Mouse (Mus musculus): Measurements from ENCODE around the gene Tmem168. TPM values are rescaled to one million over a fixed set of nuclear protein-coding genes. Genes with fewer than 3 reads are reported as not detected.

Gene Tmem168
- total and polyA plus RNA-seq, 3 experiments: 5.5 to 18.3 (median 15.6) TPM

DNA sequence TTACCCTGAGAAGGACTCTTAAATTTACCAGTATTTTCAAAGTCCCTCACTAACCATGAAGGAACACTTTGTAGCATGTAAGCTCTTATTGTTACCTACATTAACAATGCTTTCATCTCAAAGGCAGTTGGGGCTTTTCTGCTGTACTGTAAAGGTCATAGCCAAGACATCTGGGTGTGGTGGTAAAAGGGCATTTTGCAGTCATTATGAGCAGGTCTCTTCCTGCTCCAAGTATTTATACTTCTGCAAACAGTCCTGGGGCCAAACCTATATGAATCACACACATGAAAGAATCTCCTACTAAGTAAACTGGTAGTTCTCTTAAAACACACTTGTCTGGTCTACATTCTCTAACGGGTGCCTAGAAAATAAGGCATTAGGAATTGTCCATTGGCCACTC is 25.8 kb downstream of the Tmem168 start:
- Histone ChIP-seq H3K9ac (ENCODE audit: low read depth, low read length) (no peak overlapping the region), H3K27ac (no peak overlapping the region), H3K79me2 (replicated peaks; ENCODE audit: control insufficient read depth, insufficient read depth, low read length) (peaks cover 1% of the 10 kb centered on the region), H3K27me3 (ENCODE audit: control insufficient read depth, insufficient read depth, low read length) (no peaks in the 10 kb centered on the region), H3K36me3 (ENCODE audit: control insufficient read depth, insufficient read depth, low read length) (peaks cover 17% of the 10 kb centered on the region), H3K4me3 (no peak overlapping the region), H3K4me1 (ENCODE audit: control insufficient read depth, insufficient read depth, low read length) (peaks cover 2% of the 10 kb centered on the region; the same call in 1 of the 2 replicates)
- TF ChIP-seq POLR2A (IDR thresholded peaks at IDR 0.05; ENCODE audit: insufficient read depth, low read depth, low read length): no peak
- no peak for TF ChIP-seq EP300 (IDR thresholded peaks at IDR 0.05; ENCODE audit: insufficient read depth, low read depth, low read length)
- TF ChIP-seq CTCF (IDR thresholded peaks at IDR 0.05): no peak
- intact Hi-C loops (cut with DNase I): no loop called here
- 88% methylated on average over 1 of the region's 1 CpGs for WGBS
- no peak for DNase-seq

DNA sequence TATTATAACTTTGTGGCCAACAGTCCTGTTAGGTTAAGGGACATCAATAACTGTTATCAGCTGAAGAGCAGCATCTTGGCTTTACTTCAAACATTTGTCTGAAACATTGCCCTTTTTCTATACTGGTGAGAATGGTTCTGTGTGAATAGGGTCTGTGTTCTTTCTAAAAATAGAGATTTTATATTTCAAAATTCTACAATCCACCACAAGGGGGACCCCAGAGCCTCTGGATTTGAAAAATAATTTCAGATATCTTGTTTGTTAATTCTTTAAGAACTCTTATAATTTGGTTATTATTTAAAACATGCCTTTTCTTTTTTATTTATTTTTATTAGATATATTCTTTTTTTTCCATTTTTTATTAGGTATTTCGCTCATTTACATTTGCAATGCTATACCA is 42.2 kb downstream of the Tmem168 start:
- Histone ChIP-seq H3K27me3 (ENCODE audit: control insufficient read depth, insufficient read depth, low read length) (no peaks in the 10 kb centered on the region), H3K79me2 (replicated peaks; ENCODE audit: control insufficient read depth, insufficient read depth, low read length) (no peaks in the 10 kb centered on the region), H3K36me3 (ENCODE audit: control insufficient read depth, insufficient read depth, low read length) (no peaks in the 10 kb centered on the region), H3K4me3 (no peak overlapping the region), H3K9ac (ENCODE audit: low read depth, low read length) (no peak overlapping the region), H3K27ac (no peak overlapping the region), H3K4me1 (ENCODE audit: control insufficient read depth, insufficient read depth, low read length) (no peaks in the 10 kb centered on the region)
- DNase-seq: no peak
- intact Hi-C loops (cut with DNase I): no loop called here
- peak; percentile 77 for TF ChIP-seq CTCF (IDR thresholded peaks at IDR 0.05)
- TF ChIP-seq POLR2A (IDR thresholded peaks at IDR 0.05; ENCODE audit: insufficient read depth, low read depth, low read length): no peak
- WGBS: 91% methylated on average over 1 of the region's 1 CpGs

DNA sequence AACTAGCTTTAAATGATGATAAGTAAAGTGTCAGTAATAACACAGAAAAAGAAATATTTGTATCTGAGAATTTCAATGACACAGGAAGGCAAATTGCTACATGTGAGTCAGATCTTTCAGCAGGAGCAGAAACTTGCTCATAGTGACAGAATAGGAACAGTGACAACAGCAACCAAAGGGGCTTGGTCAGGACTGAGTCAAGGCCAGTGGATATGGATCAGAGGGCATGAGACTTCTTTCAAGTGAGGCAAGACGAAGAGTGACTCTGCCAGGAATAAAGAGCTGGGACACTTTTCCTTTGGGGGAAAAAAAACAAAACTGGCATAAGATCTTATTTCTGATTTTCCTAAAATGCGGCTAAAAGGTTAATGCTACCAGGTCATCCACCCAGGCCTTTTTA is 52.6 kb downstream of the Tmem168 start:
- H3K27me3 ChIP-seq (ENCODE audit: control insufficient read depth, insufficient read depth, low read length): no peaks in the 10 kb centered on the region

DNA sequence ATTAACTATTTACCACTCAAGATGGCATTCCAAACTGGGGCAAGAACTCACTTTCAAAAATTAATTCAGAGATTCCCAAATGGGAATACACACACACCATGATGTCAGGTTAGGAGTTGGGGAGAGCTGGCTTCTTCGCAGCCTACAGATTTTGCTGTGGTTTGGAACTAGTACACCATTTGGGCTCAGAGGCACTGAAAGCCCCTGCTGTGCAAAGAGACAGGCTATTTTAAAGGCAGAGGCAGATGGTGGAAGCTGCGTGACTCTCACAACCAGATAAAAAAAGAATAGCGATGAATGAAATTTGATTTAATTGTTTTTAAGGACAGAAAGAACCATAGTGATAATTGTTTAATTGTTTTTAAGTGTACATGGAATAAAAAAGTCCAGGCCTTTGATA is 66.1 kb downstream of the Tmem168 start:
- no peaks in the 10 kb centered on the region for H3K4me1 ChIP-seq (ENCODE audit: control insufficient read depth, insufficient read depth, low read length)
- intact Hi-C loops (cut with DNase I): no loop called here
- H3K36me3 ChIP-seq (ENCODE audit: control insufficient read depth, insufficient read depth, low read length): no peaks in the 10 kb centered on the region
- H3K4me3 ChIP-seq: no peak overlapping the region
- WGBS: 88% methylated on average over 3 of the region's 3 CpGs
- H3K27me3 ChIP-seq (ENCODE audit: control insufficient read depth, insufficient read depth, low read length): no peaks in the 10 kb centered on the region
- no peak overlapping the region for H3K9ac ChIP-seq (ENCODE audit: low read depth, low read length)
- H3K27ac ChIP-seq: no peak overlapping the region
- TF ChIP-seq POLR2A (IDR thresholded peaks at IDR 0.05; ENCODE audit: insufficient read depth, low read depth, low read length): no peak
- DNase-seq: no peak
- H3K79me2 ChIP-seq (replicated peaks; ENCODE audit: control insufficient read depth, insufficient read depth, low read length): no peaks in the 10 kb centered on the region

More for the DNA sequence above, 52.6 kb downstream of the Tmem168 start:
- H3K27ac ChIP-seq: no peak overlapping the region
- no peak overlapping the region for H3K4me3 ChIP-seq
- no peak for TF ChIP-seq EP300 (IDR thresholded peaks at IDR 0.05; ENCODE audit: insufficient read depth, low read depth, low read length)
- no peak for TF ChIP-seq POLR2A (IDR thresholded peaks at IDR 0.05; ENCODE audit: insufficient read depth, low read depth, low read length)
- no peak for TF ChIP-seq CTCF (IDR thresholded peaks at IDR 0.05)
- H3K79me2 ChIP-seq (replicated peaks; ENCODE audit: control insufficient read depth, insufficient read depth, low read length): no peaks in the 10 kb centered on the region
- no peaks in the 10 kb centered on the region for H3K36me3 ChIP-seq (ENCODE audit: control insufficient read depth, insufficient read depth, low read length)
- H3K4me1 ChIP-seq (ENCODE audit: control insufficient read depth, insufficient read depth, low read length): no peaks in the 10 kb centered on the region
- WGBS: 77% methylated on average over 2 of the region's 2 CpGs
- intact Hi-C loops (cut with DNase I): no loop called here
- H3K9ac ChIP-seq (ENCODE audit: low read depth, low read length): no peak overlapping the region
- no peak for DNase-seq

DNA sequence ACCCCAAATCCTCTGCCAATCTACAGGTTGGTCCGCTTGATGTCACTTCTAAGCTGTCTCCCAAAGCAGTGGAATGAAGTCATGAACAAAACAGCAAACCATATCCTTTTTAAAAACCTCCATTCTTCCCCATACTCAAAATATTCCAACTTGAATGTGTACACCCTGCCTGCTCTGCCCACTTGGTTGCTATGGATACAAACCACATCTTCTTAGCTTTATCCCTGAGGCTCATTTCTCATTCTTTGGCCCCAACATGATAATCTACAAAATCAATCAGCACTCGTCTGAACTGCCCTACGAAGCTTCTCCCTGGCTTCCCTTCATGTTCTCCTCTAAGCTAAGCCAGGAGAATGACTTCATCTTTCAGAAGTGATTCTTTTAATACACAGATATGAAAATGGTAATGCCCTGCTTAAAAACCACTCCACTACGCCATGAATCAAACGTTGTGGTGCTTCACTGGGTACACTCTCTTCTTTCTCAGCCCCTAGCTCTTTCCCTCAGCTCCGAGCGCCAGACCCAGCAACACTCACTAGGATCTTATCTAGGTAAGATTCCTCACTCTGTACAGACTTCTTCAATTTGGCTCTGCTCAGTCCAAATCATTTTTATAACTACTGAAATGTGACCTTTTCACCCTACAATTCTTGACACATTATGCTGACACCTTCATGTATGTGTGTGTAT is 70.5 kb downstream of the Tmem168 start:
- Histone ChIP-seq H3K79me2 (replicated peaks; ENCODE audit: control insufficient read depth, insufficient read depth, low read length) (no peaks in the 10 kb centered on the region), H3K9ac (ENCODE audit: low read depth, low read length) (no peak overlapping the region), H3K4me1 (ENCODE audit: control insufficient read depth, insufficient read depth, low read length) (no peaks in the 10 kb centered on the region), H3K36me3 (ENCODE audit: control insufficient read depth, insufficient read depth, low read length) (no peaks in the 10 kb centered on the region), H3K27ac (no peak overlapping the region), H3K27me3 (ENCODE audit: control insufficient read depth, insufficient read depth, low read length) (no peaks in the 10 kb centered on the region), H3K4me3 (no peak overlapping the region)
- DNase-seq: no peak
- TF ChIP-seq EP300 (IDR thresholded peaks at IDR 0.05; ENCODE audit: insufficient read depth, low read depth, low read length) (no peak), POLR2A (IDR thresholded peaks at IDR 0.05; ENCODE audit: insufficient read depth, low read depth, low read length) (no peak), CTCF (IDR thresholded peaks at IDR 0.05) (no peak)
- intact Hi-C loops (cut with DNase I): no loop called here
- 65% methylated on average over 7 of the region's 7 CpGs for WGBS

Other genes with a start within 250 kb of the Tmem168 start
- gene Bmt2, start 69.9 kb upstream of the Tmem168 start, total RNA-seq (2021): 10 to 100 TPM in 1 of 2 experiments, 1 to 10 TPM in 1; 9.0 to 11.5 TPM
- 2.3 and 5.2 TPM in 2 replicates for gene Bmt2, start 69.9 kb upstream of the Tmem168 start, polyA plus RNA-seq (2012; rRNA removed)
- gene Gpr85, start 231.8 kb upstream of the Tmem168 start, total RNA-seq (2021): under 1 TPM; 0.11 to 0.18 TPM
- gene Gpr85, start 231.8 kb upstream of the Tmem168 start, polyA plus RNA-seq (2012; rRNA removed): 0.18 and 0.41 TPM in 2 replicates